ENCODE assay signal across 8 mouse cellular contexts in the genomic region with DNA sequence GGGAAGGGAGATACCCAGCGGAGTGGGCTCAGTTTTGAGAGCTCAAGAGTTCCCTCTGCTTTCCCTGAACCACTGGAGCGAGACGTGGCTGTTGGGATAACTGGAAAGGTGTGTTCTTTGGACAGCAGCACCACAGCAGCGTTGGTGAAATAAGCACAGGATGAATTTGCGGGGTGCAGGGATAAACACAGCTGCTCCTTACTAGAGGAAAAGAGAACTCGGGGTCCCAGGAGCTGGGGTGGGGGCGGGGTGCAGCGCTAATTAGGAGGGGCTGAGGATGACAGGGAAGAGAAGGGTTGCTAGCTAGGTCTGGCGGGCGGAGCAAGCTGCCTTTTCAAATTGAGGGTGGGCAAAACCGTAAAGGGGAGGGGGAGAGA.
DNase-seq lines count a peak whose midpoint lies in the region; ATAC-seq lines count a peak whose summit lies in the region.

No protein-coding gene starts in this region.

- DNase-seq in kidney, adult 8-10 months, result no peak
- peak; percentile 21 for DNase-seq in embryonic facial prominence, embryonic 11.5 days (ENCODE audit: low spot score)
- DNase-seq in hindbrain, embryonic 10.5 days (ENCODE audit: low spot score), result no peak
- DNase-seq in thymus, adult 18-20 months, result no peak
- DNase-seq in urinary bladder, adult 18-20 months (ENCODE audit: low spot score in 2 of 2), result no peak

- no peak overlapping the region for H3K27ac ChIP-seq in kidney, embryonic 15.5 days
- no peak overlapping the region for H3K27ac ChIP-seq in embryonic facial prominence, embryonic 11.5 days (replicated peaks; ENCODE audit: low read depth, low read length)
- H3K27ac ChIP-seq in hindbrain, embryonic 10.5 days, result no peak overlapping the region
- no peak overlapping the region for H3K27ac ChIP-seq in midbrain, embryonic 12.5 days (replicated peaks)

- ATAC-seq in kidney, embryonic 15.5 days (replicated peaks; ENCODE audit: low FRiP score), result peak; percentile 38
- ATAC-seq in embryonic facial prominence, embryonic 11.5 days (replicated peaks; ENCODE audit: insufficient number of reproducible peaks, low FRiP score, low TSS enrichment, low read depth), result 0 out of 2 replicates have a peak, but pooled peaks have one; percentile 29
- ATAC-seq in midbrain, embryonic 12.5 days (ENCODE audit: low FRiP score, low read depth), result peak; percentile 61
- no peak for ATAC-seq in granulocyte monocyte progenitor cell, adult 5-6 weeks (replicated peaks; ENCODE audit: poor library complexity, severe bottlenecking)

- H3K9me3 ChIP-seq in kidney, embryonic 15.5 days (replicated peaks), result no peaks in the 10 kb centered on the region
- H3K9me3 ChIP-seq in embryonic facial prominence, embryonic 11.5 days (replicated peaks; ENCODE audit: control insufficient read depth, low read length), result no peaks in the 10 kb centered on the region
- no peaks in the 10 kb centered on the region for H3K9me3 ChIP-seq in hindbrain, embryonic 10.5 days
- H3K9me3 ChIP-seq in midbrain, embryonic 12.5 days, result no peaks in the 10 kb centered on the region

- H3K4me1 ChIP-seq in kidney, embryonic 15.5 days, result peaks cover 3% of the 10 kb centered on the region; the same call in 1 of the 2 replicates
- no peaks in the 10 kb centered on the region for H3K4me1 ChIP-seq in embryonic facial prominence, embryonic 11.5 days (ENCODE audit: control insufficient read depth, insufficient read depth, low read length)
- H3K4me1 ChIP-seq in hindbrain, embryonic 10.5 days (replicated peaks), result peaks cover 3% of the 10 kb centered on the region; the same call in 1 of the 2 replicates
- H3K4me1 ChIP-seq in midbrain, embryonic 12.5 days, result no peaks in the 10 kb centered on the region

- H3K27me3 ChIP-seq in kidney, embryonic 15.5 days, result peaks cover 71% of the 10 kb centered on the region
- H3K27me3 ChIP-seq in embryonic facial prominence, embryonic 11.5 days (ENCODE audit: control insufficient read depth, insufficient read depth, low read length), result peaks cover 16% of the 10 kb centered on the region
- H3K27me3 ChIP-seq in hindbrain, embryonic 10.5 days (ENCODE audit: insufficient read depth, poor library complexity, severe bottlenecking), result peaks cover 94% of the 10 kb centered on the region
- peaks cover 54% of the 10 kb centered on the region for H3K27me3 ChIP-seq in midbrain, embryonic 12.5 days

- H3K4me3 ChIP-seq in kidney, embryonic 15.5 days (replicated peaks), result peak overlapping the region; percentile 47
- peak overlapping the region; percentile 40 for H3K4me3 ChIP-seq in embryonic facial prominence, embryonic 11.5 days (ENCODE audit: low read depth, low read length)
- peak overlapping the region; percentile 56 for H3K4me3 ChIP-seq in hindbrain, embryonic 10.5 days
- peak overlapping the region; percentile 51 for H3K4me3 ChIP-seq in midbrain, embryonic 12.5 days

- 0 out of 2 replicates have a peak overlapping the region, but pooled peaks have one; percentile 23 for H3K9ac ChIP-seq in kidney, embryonic 15.5 days
- H3K9ac ChIP-seq in embryonic facial prominence, embryonic 11.5 days (replicated peaks; ENCODE audit: low read length), result no peak overlapping the region
- peak overlapping the region; percentile 34; the same call in 1 of the 2 replicates for H3K9ac ChIP-seq in midbrain, embryonic 12.5 days (replicated peaks)

- no peaks in the 10 kb centered on the region for H3K36me3 ChIP-seq in kidney, embryonic 15.5 days
- H3K36me3 ChIP-seq in embryonic facial prominence, embryonic 11.5 days (replicated peaks; ENCODE audit: control insufficient read depth, insufficient read depth, low read depth, low read length), result no peaks in the 10 kb centered on the region
- no peaks in the 10 kb centered on the region for H3K36me3 ChIP-seq in hindbrain, embryonic 10.5 days
- H3K36me3 ChIP-seq in midbrain, embryonic 12.5 days, result no peaks in the 10 kb centered on the region

- peak overlapping the region; percentile 77 for H3K4me2 ChIP-seq in kidney, embryonic 15.5 days
- H3K4me2 ChIP-seq in embryonic facial prominence, embryonic 11.5 days (ENCODE audit: low read depth, low read length), result peak overlapping the region; percentile 74
- H3K4me2 ChIP-seq in midbrain, embryonic 12.5 days (replicated peaks), result peak overlapping the region; percentile 74

- WGBS in kidney, embryonic 15.5 days, result 16% methylated on average over 11 of the region's 11 CpGs
- 9% methylated on average over 11 of the region's 11 CpGs for WGBS in embryonic facial prominence, embryonic 11.5 days
- 8% methylated on average over 11 of the region's 11 CpGs for WGBS in hindbrain, embryonic 10.5 days
- 17% methylated on average over 8 of the region's 11 CpGs for WGBS in midbrain, embryonic 12.5 days
